Mouse (Mus musculus) right cerebral cortex, postnatal 10 days (tissue): ENCODE measurements around the gene Olfr1393.
"Not testable (repeated sequence)": the region's sequence is repeated elsewhere in the genome, so short reads cannot be mapped to it uniquely, and the experiment has no call there.

ENCODE experiments used
- DNase-seq, 2 experiments: peaks; one replicate each; pipeline ENCODE4 v3.0.0; 2021; ENCODE audit warnings: low spot score in 2 of 2

The Olfr1393 gene

DNA sequence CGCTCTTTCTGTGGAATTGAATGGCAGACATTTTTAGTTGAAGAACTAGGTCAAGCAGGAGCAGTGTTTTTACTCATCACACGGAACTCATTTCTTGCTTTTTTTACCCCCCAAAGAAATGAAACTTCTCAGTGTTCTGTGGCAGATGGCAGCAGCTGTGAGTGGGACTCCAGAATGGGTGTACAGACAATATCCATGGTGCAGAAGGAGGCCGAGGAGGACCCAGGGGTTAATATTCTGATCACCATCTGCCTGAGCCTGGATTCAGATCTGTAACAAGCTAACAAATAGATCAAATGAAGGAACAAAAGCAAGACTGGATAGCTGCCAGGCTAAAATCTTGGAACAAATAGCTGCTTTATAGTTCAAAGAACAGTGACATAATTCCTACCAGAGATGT is 14.7 kb downstream of the Olfr1393 start:
- peak; percentile 46 to 64 for DNase-seq

DNA sequence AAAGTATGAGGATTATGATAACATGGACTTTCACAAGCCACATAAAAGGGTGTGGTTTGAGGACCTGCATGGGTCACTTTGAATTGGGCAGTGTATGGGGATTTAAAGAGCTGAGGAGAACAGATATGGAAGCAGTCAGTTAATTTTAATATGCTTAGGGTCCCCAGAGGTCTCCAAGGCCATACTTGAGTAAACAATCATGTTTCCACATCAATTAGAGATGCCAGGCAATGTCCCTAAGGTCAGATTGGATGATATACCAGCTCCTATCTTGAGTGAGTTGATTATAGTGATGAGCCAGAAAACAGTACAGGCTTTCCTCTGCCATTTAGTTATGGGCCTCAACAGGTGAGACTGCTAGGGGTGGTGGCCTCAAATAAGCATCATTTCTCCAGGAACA is 26.3 kb downstream of the Olfr1393 start, which contains the start of gene Olfr10:
Gene Olfr10, plus strand, starts transcription at position 301 of the 400 bp plus-strand sequence.
- no peak for DNase-seq

DNA sequence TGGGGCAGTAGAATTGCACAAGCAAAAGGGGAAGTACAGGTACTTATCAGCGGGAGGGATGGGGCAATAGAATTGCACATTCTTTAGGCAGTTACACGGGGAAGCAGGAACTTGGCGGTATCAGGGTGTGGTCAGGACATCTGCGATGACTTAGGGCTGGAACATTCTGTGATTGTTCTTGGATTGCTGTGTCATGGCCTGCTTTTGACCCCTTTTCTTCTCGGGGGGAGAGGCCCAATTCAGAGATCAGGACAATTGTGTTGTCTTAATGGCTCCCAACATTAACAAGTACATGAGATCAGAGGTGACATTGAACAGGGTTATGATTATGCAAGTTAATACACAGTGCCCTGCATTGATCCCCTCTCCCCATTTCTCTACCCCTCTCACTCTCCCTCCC is 30.4 kb downstream of the Olfr1393 start:
- not testable (repeated sequence) for DNase-seq

DNA sequence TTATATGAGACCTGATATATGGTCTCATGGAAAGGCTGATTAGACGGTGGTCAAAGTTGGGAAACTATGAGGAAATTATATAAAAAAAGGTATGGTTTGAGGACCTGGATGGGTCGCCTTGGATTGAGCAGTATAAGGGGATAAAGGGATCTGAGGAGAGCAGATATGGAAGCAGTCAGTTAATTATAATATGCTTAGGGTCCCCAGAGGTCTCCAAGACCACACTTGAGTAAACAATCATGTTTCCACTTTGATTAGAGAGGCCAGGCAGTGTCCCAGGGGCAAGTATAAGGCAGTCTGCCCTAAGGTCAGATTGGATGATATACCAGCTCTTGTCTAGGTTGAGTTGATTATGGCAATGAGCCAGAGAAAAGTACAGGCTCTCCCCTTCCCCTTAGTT is 44.3 kb downstream of the Olfr1393 start, which contains the start of gene Olfr1391:
Gene Olfr1391, plus strand, starts transcription at position 301 of the 400 bp plus-strand sequence.
- no peak for DNase-seq

DNA sequence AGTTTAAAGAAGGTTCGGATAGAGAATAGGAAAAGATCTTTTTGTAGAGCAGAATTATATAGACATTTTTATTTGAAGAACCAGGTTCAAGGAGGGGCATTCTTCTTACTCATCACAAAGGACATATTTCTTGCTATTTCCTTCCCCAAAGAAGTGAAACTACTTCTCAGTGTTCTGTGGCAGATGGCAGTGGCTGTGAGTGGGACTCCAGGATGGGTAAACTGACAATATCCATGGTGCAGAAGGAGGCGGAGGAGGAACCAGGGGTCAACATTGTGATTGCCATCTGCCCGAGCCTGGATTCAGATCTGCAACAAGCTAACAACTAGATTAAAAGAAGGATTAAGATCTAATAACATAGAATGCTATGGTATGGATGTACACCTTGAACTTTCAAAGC is 48.6 kb downstream of the Olfr1393 start:
- peak in 1 of 2 experiments; percentile 22 for DNase-seq

DNA sequence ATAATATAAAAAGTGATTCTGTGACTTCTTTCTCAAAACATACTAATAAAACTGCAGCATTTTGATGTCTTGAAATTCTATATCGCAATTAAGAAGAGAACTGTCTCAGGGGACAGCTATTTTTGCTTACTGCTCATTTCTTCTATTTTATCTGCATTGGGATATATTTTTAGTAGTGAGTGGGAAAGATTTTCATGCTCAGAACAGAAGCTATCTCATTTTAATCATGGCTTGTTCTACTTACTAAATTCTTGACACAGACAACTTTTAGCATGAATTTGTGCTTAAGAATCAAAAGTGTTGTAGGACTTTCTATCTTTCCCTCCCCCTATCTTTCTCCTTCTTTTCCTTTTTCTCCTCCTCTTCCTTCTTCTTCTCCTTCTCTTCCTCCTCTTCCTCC is 51.6 kb downstream of the Olfr1393 start:
- no peak for DNase-seq
